Comparison of ENCODE assay signal across 8 mouse cellular contexts in genomic region chr9:57467271-57467771, GRCm38 (mm10). TPM values are rescaled to one million over a fixed set of nuclear protein-coding genes. Genes with fewer than 3 reads are reported as not detected.
DNase-seq lines count a peak whose midpoint lies in the region; ATAC-seq and TF ChIP-seq lines count a peak whose summit lies in the region.

No protein-coding gene starts in this region.

- 2% methylated on average over 18 of the region's 18 CpGs for WGBS in neural tube, embryonic 11.5 days
- 2% methylated on average over 18 of the region's 18 CpGs for WGBS in forebrain, postnatal 0 days
- WGBS in intestine, postnatal 0 days: 4% methylated on average over 18 of the region's 18 CpGs
- WGBS in midbrain, embryonic 16.5 days: 0% methylated on average over 18 of the region's 18 CpGs

- intact Hi-C loops in left cerebral cortex, postnatal 10 days (cut with DNase I): no loop called here

- no peaks in the 10 kb centered on the region for H3K4me1 ChIP-seq in neural tube, embryonic 11.5 days (ENCODE audit: control insufficient read depth, insufficient read depth, low read length)
- peaks cover 9% of the 10 kb centered on the region; the same call in 1 of the 2 replicates for H3K4me1 ChIP-seq in forebrain, postnatal 0 days (ENCODE audit: insufficient read depth)
- no peaks in the 10 kb centered on the region; the same call in 1 of the 2 replicates for H3K4me1 ChIP-seq in intestine, postnatal 0 days (replicated peaks; ENCODE audit: control insufficient read depth, insufficient read depth, low read length)
- H3K4me1 ChIP-seq in midbrain, embryonic 16.5 days (ENCODE audit: control insufficient read depth, insufficient read depth, low read length): peaks cover 25% of the 10 kb centered on the region

- H3K4me2 ChIP-seq in neural tube, embryonic 11.5 days (ENCODE audit: low read depth): peak overlapping the region; percentile 79
- peak overlapping the region; percentile 85 for H3K4me2 ChIP-seq in forebrain, postnatal 0 days (ENCODE audit: low read depth)
- H3K4me2 ChIP-seq in intestine, postnatal 0 days (replicated peaks; ENCODE audit: low read depth): peak overlapping the region; percentile 92
- peak overlapping the region; percentile 84 for H3K4me2 ChIP-seq in midbrain, embryonic 16.5 days (ENCODE audit: low read length)

- 0 out of 2 replicates have a peak overlapping the region, but pooled peaks have one; percentile 49 for H3K27ac ChIP-seq in neural tube, embryonic 11.5 days (ENCODE audit: low read depth, low read length)
- peak overlapping the region; percentile 94 for H3K27ac ChIP-seq in forebrain, postnatal 0 days (ENCODE audit: low read depth, low read length)
- H3K27ac ChIP-seq in intestine, postnatal 0 days (ENCODE audit: low read depth, low read length): peak overlapping the region; percentile 63
- H3K27ac ChIP-seq in midbrain, embryonic 16.5 days (ENCODE audit: low read length): peak overlapping the region; percentile 94

- no peak for TF ChIP-seq CTCF in forebrain, postnatal 0 days (IDR thresholded peaks at IDR 0.05; ENCODE audit: low read depth)
- TF ChIP-seq CTCF in intestine, postnatal 0 days (IDR thresholded peaks at IDR 0.05; ENCODE audit: low read depth): no peak

- no peaks in the 10 kb centered on the region for H3K36me3 ChIP-seq in neural tube, embryonic 11.5 days (ENCODE audit: control insufficient read depth, insufficient read depth, low read length)
- peaks cover 14% of the 10 kb centered on the region; the same call in 1 of the 2 replicates for H3K36me3 ChIP-seq in forebrain, postnatal 0 days (ENCODE audit: insufficient read depth)
- H3K36me3 ChIP-seq in intestine, postnatal 0 days (ENCODE audit: control insufficient read depth, insufficient read depth): no peaks in the 10 kb centered on the region
- H3K36me3 ChIP-seq in midbrain, embryonic 16.5 days (ENCODE audit: control insufficient read depth, insufficient read depth, low read length): no peaks in the 10 kb centered on the region

- no peaks in the 10 kb centered on the region for H3K9me3 ChIP-seq in neural tube, embryonic 11.5 days (ENCODE audit: control insufficient read depth, low read length)
- no peaks in the 10 kb centered on the region for H3K9me3 ChIP-seq in forebrain, postnatal 0 days (ENCODE audit: low read length)
- no peaks in the 10 kb centered on the region for H3K9me3 ChIP-seq in intestine, postnatal 0 days (ENCODE audit: control insufficient read depth)
- no peaks in the 10 kb centered on the region for H3K9me3 ChIP-seq in midbrain, embryonic 16.5 days (replicated peaks; ENCODE audit: control insufficient read depth, low read length, poor library complexity, severe bottlenecking)

- H3K4me3 ChIP-seq in neural tube, embryonic 11.5 days (ENCODE audit: low read depth, low read length): peak overlapping the region; percentile 70
- H3K4me3 ChIP-seq in forebrain, postnatal 0 days (ENCODE audit: low read depth, low read length): peak overlapping the region; percentile 98
- H3K4me3 ChIP-seq in intestine, postnatal 0 days (ENCODE audit: low read depth, low read length): peak overlapping the region; percentile 65
- peak overlapping the region; percentile 81 for H3K4me3 ChIP-seq in midbrain, embryonic 16.5 days (ENCODE audit: low read depth, low read length)

- ATAC-seq in neural tube, embryonic 11.5 days (ENCODE audit: insufficient read depth, low FRiP score, low TSS enrichment): peak; percentile 60
- ATAC-seq in forebrain, postnatal 0 days: peak; percentile 78
- peak; percentile 19 for ATAC-seq in intestine, postnatal 0 days
- peak; percentile 77 for ATAC-seq in midbrain, embryonic 16.5 days

- peak overlapping the region; percentile 87 for H3K9ac ChIP-seq in neural tube, embryonic 11.5 days (ENCODE audit: low read length)
- peak overlapping the region; percentile 99 for H3K9ac ChIP-seq in forebrain, postnatal 0 days
- H3K9ac ChIP-seq in intestine, postnatal 0 days (ENCODE audit: low read depth, low read length): peak overlapping the region; percentile 61
- H3K9ac ChIP-seq in midbrain, embryonic 16.5 days (ENCODE audit: low read depth, low read length): peak overlapping the region; percentile 95

- DNase-seq in neural tube, embryonic 11.5 days (ENCODE audit: low spot score): peak; percentile 55
- no peak for DNase-seq in neural tube, embryonic 10.5 days (ENCODE audit: extremely low spot score, low spot score)
- DNase-seq in brain, embryonic 18.5 days (ENCODE audit: low read depth, low spot score): peak; percentile 36
- peak; percentile 74 for DNase-seq in forebrain, postnatal 0 days
- peak; percentile 46 to 61 for DNase-seq in left cerebral cortex, postnatal 10 days (ENCODE audit: extremely low spot score in 1 of 2, low spot score in 2 of 2)
- no peak for DNase-seq in spleen, postnatal 36 days (ENCODE audit: low spot score in 2 of 2)

- no peaks in the 10 kb centered on the region for H3K27me3 ChIP-seq in neural tube, embryonic 11.5 days (ENCODE audit: control insufficient read depth, insufficient read depth, low read length)
- H3K27me3 ChIP-seq in forebrain, postnatal 0 days (ENCODE audit: insufficient read depth, low read length): no peaks in the 10 kb centered on the region
- no peaks in the 10 kb centered on the region for H3K27me3 ChIP-seq in intestine, postnatal 0 days (replicated peaks; ENCODE audit: control insufficient read depth, insufficient read depth, low read length)
- no peaks in the 10 kb centered on the region for H3K27me3 ChIP-seq in midbrain, embryonic 16.5 days (ENCODE audit: control insufficient read depth, insufficient read depth, low read depth, low read length)

RNA-seq across cellular contexts. Expression of gene Scamp5, which starts 0.5 kb away (rescaled TPM):
- 13.2 and 15.0 TPM in 2 replicates for polyA plus RNA-seq in neural tube, embryonic 11.5 days (2014; fragmentation: Nextera tagmentation; extraction: Ambion mirVana)
- total RNA-seq in forebrain, postnatal 0 days (2014; rRNA removed): 252 and 282 TPM in 2 replicates
- 167 and 175 TPM in 2 replicates for polyA plus RNA-seq in forebrain, postnatal 0 days (2015; fragmentation: Nextera tagmentation; extraction: Ambion mirVana)
- 15.9 and 16.8 TPM in 2 replicates for polyA plus RNA-seq in intestine, postnatal 0 days (2015; fragmentation: Nextera tagmentation; extraction: Ambion mirVana)
- 100 to 1,000 TPM; 387 to 389 TPM for total RNA-seq in left cerebral cortex, postnatal 10 days (2021)
- polyA plus RNA-seq in midbrain, embryonic 16.5 days (2015; fragmentation: Nextera tagmentation; extraction: Ambion mirVana): 168 and 191 TPM in 2 replicates

RNA-seq across cellular contexts. Expression of gene Ppcdc, which starts 27.4 kb away (rescaled TPM):
- polyA plus RNA-seq in neural tube, embryonic 11.5 days (2014; fragmentation: Nextera tagmentation; extraction: Ambion mirVana): 22.5 and 24.7 TPM in 2 replicates
- 16.2 and 20.5 TPM in 2 replicates for total RNA-seq in forebrain, postnatal 0 days (2014; rRNA removed)
- 14.9 and 18.3 TPM in 2 replicates for polyA plus RNA-seq in forebrain, postnatal 0 days (2015; fragmentation: Nextera tagmentation; extraction: Ambion mirVana)
- 17.3 and 18.8 TPM in 2 replicates for polyA plus RNA-seq in intestine, postnatal 0 days (2015; fragmentation: Nextera tagmentation; extraction: Ambion mirVana)
- 10 to 100 TPM; 11.7 to 13.0 TPM for total RNA-seq in left cerebral cortex, postnatal 10 days (2021)
- 24.0 and 25.5 TPM in 2 replicates for polyA plus RNA-seq in midbrain, embryonic 16.5 days (2015; fragmentation: Nextera tagmentation; extraction: Ambion mirVana)

RNA-seq across cellular contexts. Expression of gene Rpp25, which starts 36.5 kb away (rescaled TPM):
- 8.7 and 8.8 TPM in 2 replicates for polyA plus RNA-seq in neural tube, embryonic 11.5 days (2014; fragmentation: Nextera tagmentation; extraction: Ambion mirVana)
- 24.7 and 30.2 TPM in 2 replicates for total RNA-seq in forebrain, postnatal 0 days (2014; rRNA removed)
- 40.9 and 46.5 TPM in 2 replicates for polyA plus RNA-seq in forebrain, postnatal 0 days (2015; fragmentation: Nextera tagmentation; extraction: Ambion mirVana)
- polyA plus RNA-seq in intestine, postnatal 0 days (2015; fragmentation: Nextera tagmentation; extraction: Ambion mirVana): 3.2 and 4.8 TPM in 2 replicates
- total RNA-seq in left cerebral cortex, postnatal 10 days (2021): 10 to 100 TPM; 14.1 to 14.8 TPM
- polyA plus RNA-seq in midbrain, embryonic 16.5 days (2015; fragmentation: Nextera tagmentation; extraction: Ambion mirVana): 24.7 and 30.0 TPM in 2 replicates

RNA-seq across cellular contexts. Expression of gene Cox5a, which starts 53.8 kb away (rescaled TPM):
- polyA plus RNA-seq in neural tube, embryonic 11.5 days (2014; fragmentation: Nextera tagmentation; extraction: Ambion mirVana): 688 and 702 TPM in 2 replicates
- 236 and 279 TPM in 2 replicates for total RNA-seq in forebrain, postnatal 0 days (2014; rRNA removed)
- polyA plus RNA-seq in forebrain, postnatal 0 days (2015; fragmentation: Nextera tagmentation; extraction: Ambion mirVana): 1,027 and 1,112 TPM in 2 replicates
- polyA plus RNA-seq in intestine, postnatal 0 days (2015; fragmentation: Nextera tagmentation; extraction: Ambion mirVana): 1,449 and 1,523 TPM in 2 replicates
- total RNA-seq in left cerebral cortex, postnatal 10 days (2021): 100 to 1,000 TPM; 501 to 523 TPM
- 818 and 833 TPM in 2 replicates for polyA plus RNA-seq in midbrain, embryonic 16.5 days (2015; fragmentation: Nextera tagmentation; extraction: Ambion mirVana)

Comparison
In these comparisons a context has a peak if more than half of its experiments do, and no peak if none do; other contexts are left out.
1. DNase-seq: peak in neural tube, embryonic 11.5 days (single experiment), brain, embryonic 18.5 days (single experiment), forebrain, postnatal 0 days (single experiment) and left cerebral cortex, postnatal 10 days (2 of 2); none in neural tube, embryonic 10.5 days (single experiment) and spleen, postnatal 36 days (0 of 2).
2. ATAC-seq: peak in every context shown above with its lines; median percentile 78 in forebrain, postnatal 0 days; 77 in midbrain, embryonic 16.5 days; 60 in neural tube, embryonic 11.5 days; 19 in intestine, postnatal 0 days.
3. Peak in every context shown above with its lines, with median percentiles within 50 percentile points of each other: H3K27ac ChIP-seq, H3K4me2 ChIP-seq, H3K4me3 ChIP-seq and H3K9ac ChIP-seq.